Mouse (Mus musculus) G1E (cell line): Measurements from ENCODE around the gene Aldh1a3. TPM values are rescaled to one million over a fixed set of nuclear protein-coding genes. Genes with fewer than 3 reads are reported as not detected.

Experiments used
- ATAC-seq: 2 replicates; pipeline ENCODE4 v1.8.0; 2016; ENCODE audit warnings: mild to moderate bottlenecking; ENCODE audit not compliant: insufficient number of reproducible peaks, poor library complexity, low FRiP score, severe bottlenecking; ENCODE audit errors: extremely low read depth
- DNase-seq: peaks from one replicate; pipeline ENCODE4 v3.0.0; 2012; ENCODE audit warnings: low spot score
- H3K27me3 ChIP-seq: 2 replicates; pipeline ENCODE4 v1.6.1; 2012; ENCODE audit warnings: mild to moderate bottlenecking, low read length, inconsistent platforms; ENCODE audit not compliant: insufficient read depth
- H3K36me3 ChIP-seq: replicated peaks from 2 replicates; pipeline ENCODE3; 2012; ENCODE audit warnings: mild to moderate bottlenecking, inconsistent platforms
- H3K4me1 ChIP-seq: 2 replicates; pipeline ENCODE4 v1.6.1; 2012; ENCODE audit warnings: low read depth, low read length, inconsistent platforms, mixed read lengths; ENCODE audit not compliant: insufficient read depth
- H3K4me3 ChIP-seq: 2 replicates; pipeline ENCODE4 v1.5.1; 2012; ENCODE audit warnings: low read depth, mild to moderate bottlenecking, inconsistent platforms, low read length, moderate library complexity, mixed read lengths
- H3K9me3 ChIP-seq: replicated peaks from 2 replicates; pipeline ENCODE4 v1.6.1; 2012; ENCODE audit warnings: inconsistent platforms
- CTCF ChIP-seq: IDR thresholded peaks from 2 replicates; pipeline ENCODE4 v1.5.1; 2012; ENCODE audit warnings: low read depth, low read length, inconsistent platforms, mixed read lengths
- GATA1 ChIP-seq: IDR thresholded peaks from 2 replicates; pipeline ENCODE4 v1.6.1; 2012; ENCODE audit warnings: borderline replicate concordance, low read length, inconsistent platforms, mixed read lengths
- GATA2 ChIP-seq: IDR thresholded peaks from 2 replicates; pipeline ENCODE4 v1.6.1; 2012; ENCODE audit warnings: low read depth, low read length, inconsistent platforms, borderline replicate concordance
- POLR2AphosphoS5 ChIP-seq: IDR thresholded peaks from 2 replicates; pipeline ENCODE4 v1.6.1; 2012; ENCODE audit warnings: low read depth, low read length, inconsistent platforms; ENCODE audit not compliant: insufficient replicate concordance
- TAL1 ChIP-seq: conservative IDR thresholded peaks from 2 replicates; pipeline ENCODE4 v1.6.1; 2012; ENCODE audit warnings: low read depth, low read length, inconsistent platforms, mixed read lengths
- polyA plus RNA-seq: library from polyadenylated mRNA; stranded (reverse); fragments of >175 nt; gene quantifications from 2 replicates; pipeline ENCODE4 v1.2.3, GENCODE M21; 2012
- total RNA-seq, 2 experiments: library from RNA; stranded (forward) in 1 of 2; stranded (reverse) in 1 of 2; fragments of 200-1000 nt in 1 of 2; fragments of >200 nt in 1 of 2; fragmentation: Nextera tagmentation in 1 of 2; gene quantifications; 2 replicates each; pipeline ENCODE4 v1.2.3; 2014 to 2017

The Aldh1a3 gene
- total and polyA plus RNA-seq, 3 experiments, result 0.33 TPM; not detected in 2

GRCm38 (mm10) chr7:66387813-66388521 lies 39.4 kb downstream of the Aldh1a3 start, which contains the start of gene Lrrk1:
Gene Lrrk1 (minus strand): TSS chr7:66388350.
- Histone ChIP-seq H3K4me1 (no peaks in the 10 kb centered on the region), H3K9me3 (0 out of 2 replicates have a peak, but pooled peaks cover 3% of the 10 kb centered on the region), H3K27me3 (no peaks in the 10 kb centered on the region), H3K36me3 (no peaks in the 10 kb centered on the region), H3K4me3 (no peak within 1 kb of the TSS)
- DNase-seq (no peak), ATAC-seq (no peak)
- TF ChIP-seq CTCF (no peak), TAL1 (no peak), GATA2 (no peak), POLR2AphosphoS5 (no peak)

- DNase-seq, result no peak
- ATAC-seq, result no peak
- Histone ChIP-seq H3K9me3 (0 out of 2 replicates have a peak, but pooled peaks cover 3% of the 10 kb centered on the region), H3K36me3 (no peaks in the 10 kb centered on the region), H3K4me1 (no peaks in the 10 kb centered on the region), H3K4me3 (no peak overlapping the region), H3K27me3 (no peaks in the 10 kb centered on the region)
- no peak for TF ChIP-seq POLR2AphosphoS5
- no peak for TF ChIP-seq CTCF
- TF ChIP-seq TAL1, result no peak
- TF ChIP-seq GATA2, result no peak
- TF ChIP-seq GATA1, result no peak
These were observed 39.9 kb downstream of the Aldh1a3 start for GRCm38 (mm10) chr7:66387419-66387812.

GRCm38 (mm10) chr7:66386411-66386810 lies 40.9 kb downstream of the Aldh1a3 start:
- Histone ChIP-seq H3K9me3 (0 out of 2 replicates have a peak, but pooled peaks cover 3% of the 10 kb centered on the region), H3K27me3 (peaks cover 1% of the 10 kb centered on the region; the same call in 1 of the 2 replicates), H3K4me3 (no peak overlapping the region), H3K4me1 (no peaks in the 10 kb centered on the region), H3K36me3 (no peaks in the 10 kb centered on the region)
- TF ChIP-seq TAL1 (no peak), POLR2AphosphoS5 (no peak), CTCF (no peak), GATA1 (no peak), GATA2 (no peak)
- no peak for DNase-seq
- ATAC-seq, result no peak

GRCm38 (mm10) chr7:66385826-66386225 lies 41.5 kb downstream of the Aldh1a3 start:
- Histone ChIP-seq H3K36me3 (no peaks in the 10 kb centered on the region), H3K4me3 (no peak overlapping the region), H3K9me3 (0 out of 2 replicates have a peak, but pooled peaks cover 3% of the 10 kb centered on the region), H3K4me1 (no peaks in the 10 kb centered on the region), H3K27me3 (peaks cover 2% of the 10 kb centered on the region; the same call in 1 of the 2 replicates)
- TF ChIP-seq POLR2AphosphoS5 (no peak), TAL1 (no peak), GATA2 (no peak), GATA1 (no peak), CTCF (no peak)
- no peak for DNase-seq
- ATAC-seq, result no peak

- no peak overlapping the region for H3K4me3 ChIP-seq
- no peak for ATAC-seq
- TF ChIP-seq TAL1 (no peak), GATA2 (no peak), CTCF (no peak), POLR2AphosphoS5 (no peak), GATA1 (no peak)
- 0 out of 2 replicates have a peak, but pooled peaks cover 3% of the 10 kb centered on the region for H3K9me3 ChIP-seq
- H3K4me1 ChIP-seq, result no peaks in the 10 kb centered on the region
- peaks cover 2% of the 10 kb centered on the region; the same call in 1 of the 2 replicates for H3K27me3 ChIP-seq
- no peaks in the 10 kb centered on the region for H3K36me3 ChIP-seq
- DNase-seq, result no peak
These were observed 42.4 kb downstream of the Aldh1a3 start for GRCm38 (mm10) chr7:66384891-66385290.

- no peaks in the 10 kb centered on the region for H3K36me3 ChIP-seq
- DNase-seq, result no peak
- H3K27me3 ChIP-seq, result peaks cover 2% of the 10 kb centered on the region; the same call in 1 of the 2 replicates
- ATAC-seq, result no peak
- H3K9me3 ChIP-seq, result 0 out of 2 replicates have a peak, but pooled peaks cover 3% of the 10 kb centered on the region
- no peak overlapping the region for H3K4me3 ChIP-seq
- TF ChIP-seq CTCF, result no peak
- no peak for TF ChIP-seq POLR2AphosphoS5
- no peak for TF ChIP-seq GATA2
- TF ChIP-seq TAL1, result no peak
- TF ChIP-seq GATA1, result no peak
- no peaks in the 10 kb centered on the region for H3K4me1 ChIP-seq
These were observed 43.1 kb downstream of the Aldh1a3 start for GRCm38 (mm10) chr7:66384213-66384612.
